ENCODE assay signal across 8 mouse cellular contexts in the genomic region with DNA sequence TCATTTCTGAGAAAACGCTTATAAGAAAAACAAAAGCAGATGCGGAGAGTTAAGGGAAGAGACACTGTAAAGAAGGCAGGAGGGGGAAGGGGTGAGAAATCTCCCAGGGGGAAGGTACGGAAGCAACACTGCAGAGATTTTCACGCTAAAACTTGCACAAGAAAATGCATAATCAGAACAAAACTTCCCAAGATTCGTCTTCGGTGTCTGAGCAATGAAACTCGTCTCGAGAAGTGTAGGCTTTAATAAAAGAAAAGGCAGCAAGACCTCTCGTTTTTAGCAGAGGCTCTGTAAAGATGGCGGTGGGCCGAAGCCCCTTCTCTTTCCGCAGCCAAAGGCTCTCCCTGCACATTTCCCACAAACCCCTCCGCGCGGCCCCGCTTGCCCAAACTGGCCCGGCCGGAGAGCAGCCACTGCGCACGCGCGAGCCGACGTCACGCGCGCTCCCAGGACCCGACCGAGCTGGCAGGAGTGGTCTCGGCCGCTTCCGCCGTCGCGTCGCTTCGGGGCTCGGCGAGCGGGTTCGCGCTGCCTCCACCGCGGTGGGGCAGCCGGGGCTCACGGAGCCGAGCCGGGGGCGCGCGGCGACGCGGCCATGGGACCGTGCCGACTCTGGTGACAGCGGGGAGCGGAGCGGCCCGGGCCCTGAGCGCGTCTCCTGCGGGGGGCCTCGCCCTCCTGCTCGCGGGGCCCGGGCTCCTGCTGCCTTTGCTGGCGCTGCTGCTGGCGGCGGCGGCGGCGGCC. TPM values are rescaled to one million over a fixed set of nuclear protein-coding genes. Genes with fewer than 3 reads are reported as not detected.
DNase-seq lines count a peak whose midpoint lies in the region; ATAC-seq lines count a peak whose summit lies in the region.

Tnks2 (plus strand) TSS at position 445 of the 744 bp plus-strand sequence.

- DNase-seq in Muller cell, postnatal 12 days (ENCODE audit: inconsistent ontology term) = peak; percentile 99
- peak; percentile 96 for DNase-seq in cerebellum, adult 9-11 months
- peak; percentile 93 to 97 for DNase-seq in frontal cortex, postnatal 10 days (ENCODE audit: low spot score in 2 of 2)
- peak; percentile 96 to 98 for DNase-seq in layer of hippocampus, postnatal 14 days (ENCODE audit: low spot score in 2 of 2)
- DNase-seq in lung, postnatal 14 days = peak; percentile 97
- peak; percentile 78 for DNase-seq in retina, adult 2 months (ENCODE audit: low read depth, low spot score)
- DNase-seq in thymus, postnatal 36 days = peak; percentile 94 to 97

- H3K9me3 ChIP-seq in hindbrain, embryonic 12.5 days (replicated peaks) = no peaks in the 10 kb centered on the region

- ATAC-seq in hindbrain, embryonic 12.5 days (ENCODE audit: low FRiP score) = peak; percentile 97

- H3K4me1 ChIP-seq in hindbrain, embryonic 12.5 days = peaks cover 18% of the 10 kb centered on the region

- under 1% methylated on average over 71 of the region's 73 CpGs for WGBS in hindbrain, embryonic 12.5 days

- H3K4me3 ChIP-seq in hindbrain, embryonic 12.5 days = peak within 1 kb of the TSS; percentile 98

- no peaks in the 10 kb centered on the region for H3K27me3 ChIP-seq in hindbrain, embryonic 12.5 days

- peak within 1 kb of the TSS; percentile 78 for H3K4me2 ChIP-seq in hindbrain, embryonic 12.5 days (replicated peaks)

- peak within 1 kb of the TSS; percentile 98 for H3K27ac ChIP-seq in hindbrain, embryonic 12.5 days

- no peaks in the 10 kb centered on the region for H3K36me3 ChIP-seq in hindbrain, embryonic 12.5 days

- peak within 1 kb of the TSS; percentile 99 for H3K9ac ChIP-seq in hindbrain, embryonic 12.5 days

RNA-seq across cellular contexts. Expression of gene Tnks2, which starts in this region (rescaled TPM):
- polyA plus RNA-seq in hindbrain, embryonic 12.5 days (2016; fragmentation: Nextera tagmentation; extraction: Ambion mirVana) = 99.6 and 99.9 TPM in 2 replicates
- total RNA-seq in layer of hippocampus, postnatal 14 days (2021) = 100 to 1,000 TPM; 137 to 138 TPM

Comparison
In these comparisons a context has a peak if more than half of its experiments do, and no peak if none do; other contexts are left out.
1. Peak in every context shown above with its lines: DNase-seq, ATAC-seq, H3K4me3 ChIP-seq and H3K27ac ChIP-seq.